8 mouse cellular contexts compared by ENCODE assay signal in genomic region chr1:73986268-73987045, GRCm38 (mm10).
A peak's percentile ranks its signal among the peaks of the same experiment; 100 is the strongest.
DNase-seq lines count a peak whose midpoint lies in the region; ATAC-seq and TF ChIP-seq lines count a peak whose summit lies in the region.

No protein-coding gene starts in this region.

- H3K4me2 ChIP-seq in kidney, postnatal 0 days (ENCODE audit: low read length): no peak overlapping the region
- no peak overlapping the region for H3K4me2 ChIP-seq in forebrain, embryonic 15.5 days (replicated peaks)
- H3K4me2 ChIP-seq in kidney, embryonic 15.5 days: no peak overlapping the region

- TF ChIP-seq CTCF in kidney, postnatal 0 days (IDR thresholded peaks at IDR 0.05; ENCODE audit: low read depth): peak; percentile 88

- WGBS in kidney, postnatal 0 days: 45% methylated on average over 6 of the region's 6 CpGs
- 41% methylated on average over 6 of the region's 6 CpGs for WGBS in forebrain, embryonic 15.5 days
- WGBS in kidney, embryonic 15.5 days: 50% methylated on average over 6 of the region's 6 CpGs

- ATAC-seq in kidney, postnatal 0 days (replicated peaks; ENCODE audit: low FRiP score, low read depth): no peak
- peak; percentile 57 for ATAC-seq in activated CD4-positive, CD25-positive, alpha-beta regulatory T cell, adult 4 months
- ATAC-seq in forebrain, embryonic 15.5 days (replicated peaks): peak; percentile 71
- ATAC-seq in kidney, embryonic 15.5 days (replicated peaks; ENCODE audit: low FRiP score): no peak

- H3K4me3 ChIP-seq in kidney, postnatal 0 days (replicated peaks; ENCODE audit: low read depth, low read length): no peak overlapping the region
- H3K4me3 ChIP-seq in forebrain, embryonic 15.5 days: no peak overlapping the region
- no peak overlapping the region for H3K4me3 ChIP-seq in kidney, embryonic 15.5 days (replicated peaks)

- DNase-seq in kidney, postnatal 0 days (ENCODE audit: low spot score): peak; percentile 88
- no peak for DNase-seq in kidney, adult 8-10 months
- DNase-seq in CD4-positive, CD25-positive, alpha-beta regulatory T cell, adult 2 months (ENCODE audit: low read depth, low spot score): peak; percentile 86
- peak; percentile 44 to 75 for DNase-seq in layer of hippocampus, postnatal 14 days (ENCODE audit: low spot score in 2 of 2)
- DNase-seq in retina, postnatal 1 day: peak; percentile 79

- no peaks in the 10 kb centered on the region for H3K27me3 ChIP-seq in kidney, postnatal 0 days (ENCODE audit: insufficient read depth, low read length)
- H3K27me3 ChIP-seq in forebrain, embryonic 15.5 days: no peaks in the 10 kb centered on the region
- no peaks in the 10 kb centered on the region for H3K27me3 ChIP-seq in kidney, embryonic 15.5 days

- H3K9ac ChIP-seq in kidney, postnatal 0 days (ENCODE audit: low read depth, low read length): no peak overlapping the region
- no peak overlapping the region for H3K9ac ChIP-seq in forebrain, embryonic 15.5 days (replicated peaks)
- no peak overlapping the region for H3K9ac ChIP-seq in kidney, embryonic 15.5 days

- no peaks in the 10 kb centered on the region for H3K4me1 ChIP-seq in kidney, postnatal 0 days (replicated peaks; ENCODE audit: insufficient read depth, low read length)
- H3K4me1 ChIP-seq in forebrain, embryonic 15.5 days: no peaks in the 10 kb centered on the region
- peaks cover 13% of the 10 kb centered on the region for H3K4me1 ChIP-seq in kidney, embryonic 15.5 days

- H3K36me3 ChIP-seq in kidney, postnatal 0 days (ENCODE audit: insufficient read depth, low read length): peaks cover 76% of the 10 kb centered on the region
- H3K36me3 ChIP-seq in forebrain, embryonic 15.5 days: no peaks in the 10 kb centered on the region
- peaks cover 83% of the 10 kb centered on the region for H3K36me3 ChIP-seq in kidney, embryonic 15.5 days

- no peaks in the 10 kb centered on the region for H3K9me3 ChIP-seq in kidney, postnatal 0 days (replicated peaks; ENCODE audit: low read length)
- H3K9me3 ChIP-seq in forebrain, embryonic 15.5 days: no peaks in the 10 kb centered on the region
- no peaks in the 10 kb centered on the region for H3K9me3 ChIP-seq in kidney, embryonic 15.5 days (replicated peaks)

- no peak overlapping the region for H3K27ac ChIP-seq in kidney, postnatal 0 days
- no peak overlapping the region for H3K27ac ChIP-seq in forebrain, embryonic 15.5 days (replicated peaks)
- no peak overlapping the region for H3K27ac ChIP-seq in kidney, embryonic 15.5 days

Comparison
In these comparisons a context has a peak if more than half of its experiments do, and no peak if none do; other contexts are left out.
1. DNase-seq: peak in kidney, postnatal 0 days (single experiment), CD4-positive, CD25-positive, alpha-beta regulatory T cell, adult 2 months (single experiment), layer of hippocampus, postnatal 14 days (2 of 2) and retina, postnatal 1 day (single experiment); none in kidney, adult 8-10 months (0 of 2).
2. ATAC-seq: peak in activated CD4-positive, CD25-positive, alpha-beta regulatory T cell, adult 4 months (single experiment) and forebrain, embryonic 15.5 days (single experiment); none in kidney, postnatal 0 days (single experiment) and kidney, embryonic 15.5 days (single experiment).